13 mouse cellular contexts compared by ENCODE assay signal in the genomic region with DNA sequence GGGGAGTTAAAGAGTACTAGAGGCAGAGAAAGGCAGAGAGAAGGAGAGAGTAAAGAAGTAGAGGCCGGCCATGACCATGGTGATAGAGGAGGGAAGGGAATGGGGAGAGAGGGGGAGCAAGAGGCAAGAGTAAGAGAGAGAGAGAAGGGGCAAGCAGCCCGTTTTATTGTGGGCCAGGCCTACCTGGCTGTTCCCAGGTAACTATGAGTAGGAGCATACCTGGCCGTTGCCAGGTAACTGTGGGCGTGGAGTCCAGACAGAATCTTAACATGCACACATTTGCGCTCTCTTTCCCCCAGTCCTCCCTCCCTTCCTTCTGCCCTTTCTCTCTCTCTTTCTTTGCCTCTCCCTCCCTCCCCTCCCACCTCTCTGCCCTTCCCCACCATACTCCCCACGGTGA. TPM values are rescaled to one million over a fixed set of nuclear protein-coding genes. Genes with fewer than 3 reads are reported as not detected.
"Had no signal": no experiment of that assay in that cellular context is flagged by ENCODE, and none has a peak within 500 bp of the region (broad histone marks: within the 10 kb centered on the region; RNA-seq: fewer than 3 reads in every experiment).

No protein-coding gene starts in this region.

- DNase-seq: kidney, adult 2 months; layer of hippocampus, adult 9-11 months; liver; liver, embryonic 13.5 days; liver, postnatal 0 days; midbrain, embryonic 14.5 days; thymus, adult 2 months; thymus, postnatal 25 days had no signal

- H3K27me3 ChIP-seq: limb, embryonic 12.5 days; liver, embryonic 13.5 days; neural tube, embryonic 12.5 days had no signal

- H3K9ac ChIP-seq: limb, embryonic 12.5 days; liver, embryonic 13.5 days; liver, postnatal 0 days; neural tube, embryonic 12.5 days had no signal

- H3K9me3 ChIP-seq: limb, embryonic 12.5 days; liver, embryonic 13.5 days; neural tube, embryonic 12.5 days had no signal

- H3K27ac ChIP-seq: limb, embryonic 12.5 days; liver, embryonic 13.5 days; neural tube, embryonic 12.5 days had no signal

- H3K36me3 ChIP-seq: limb, embryonic 12.5 days; neural tube, embryonic 12.5 days had no signal

- H3K4me2 ChIP-seq: limb, embryonic 12.5 days; liver, embryonic 13.5 days; neural tube, embryonic 12.5 days had no signal

- H3K4me3 ChIP-seq: limb, embryonic 12.5 days; liver, embryonic 13.5 days; neural tube, embryonic 12.5 days had no signal

- ATAC-seq: liver, postnatal 0 days had no signal

- H3K4me1 ChIP-seq: limb, embryonic 12.5 days; neural tube, embryonic 12.5 days had no signal

RNA-seq across cellular contexts. Expression of a gene that starts 10.3 kb away (rescaled TPM):
- polyA plus RNA-seq: intestine, embryonic 16.5 days; kidney, adult 2 months; kidney, embryonic 16.5 days; limb, embryonic 12.5 days; liver, embryonic 13.5 days; liver, postnatal 0 days; midbrain, embryonic 14.5 days; neural tube, embryonic 12.5 days; stomach, embryonic 14.5 days; thymus, adult 2 months had no signal

RNA-seq across cellular contexts. Expression of a gene that starts 39.7 kb away (rescaled TPM):
- polyA plus RNA-seq: intestine, embryonic 16.5 days; kidney, adult 2 months; kidney, embryonic 16.5 days; limb, embryonic 12.5 days; liver, embryonic 13.5 days; liver, postnatal 0 days; midbrain, embryonic 14.5 days; neural tube, embryonic 12.5 days; stomach, embryonic 14.5 days; thymus, adult 2 months had no signal
